Mouse (Mus musculus): ENCODE measurements around the gene Sgk2.
A peak's percentile ranks its signal among the peaks of the same experiment; 100 is the strongest.

The Sgk2 gene

GRCm38 (mm10) chr2:162987218-162987617 is at the start of gene Sgk2:
Sgk2 (plus strand) TSS chr2:162987330.
- DNase-seq = no peak

DNA sequence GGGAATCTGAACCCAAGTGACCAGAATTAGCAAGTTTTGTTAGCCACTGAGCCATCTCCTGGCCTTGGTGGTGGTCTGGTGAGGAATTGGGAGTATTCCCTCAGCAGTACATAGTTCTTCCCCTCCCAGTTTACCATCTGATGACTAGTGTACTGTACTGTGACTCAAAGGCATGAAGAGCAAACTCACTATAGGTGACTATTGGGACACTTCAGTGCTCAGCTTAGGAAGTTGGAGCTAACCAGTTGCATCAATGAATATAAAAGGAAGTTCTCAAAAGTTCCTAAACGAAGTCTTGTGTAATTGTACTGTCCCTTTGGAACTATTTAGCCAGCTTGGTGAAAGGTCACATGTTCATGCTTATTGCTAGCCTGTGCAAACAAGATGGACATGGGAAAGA is 47.6 kb upstream of the Sgk2 start:
- no peak for DNase-seq

DNA sequence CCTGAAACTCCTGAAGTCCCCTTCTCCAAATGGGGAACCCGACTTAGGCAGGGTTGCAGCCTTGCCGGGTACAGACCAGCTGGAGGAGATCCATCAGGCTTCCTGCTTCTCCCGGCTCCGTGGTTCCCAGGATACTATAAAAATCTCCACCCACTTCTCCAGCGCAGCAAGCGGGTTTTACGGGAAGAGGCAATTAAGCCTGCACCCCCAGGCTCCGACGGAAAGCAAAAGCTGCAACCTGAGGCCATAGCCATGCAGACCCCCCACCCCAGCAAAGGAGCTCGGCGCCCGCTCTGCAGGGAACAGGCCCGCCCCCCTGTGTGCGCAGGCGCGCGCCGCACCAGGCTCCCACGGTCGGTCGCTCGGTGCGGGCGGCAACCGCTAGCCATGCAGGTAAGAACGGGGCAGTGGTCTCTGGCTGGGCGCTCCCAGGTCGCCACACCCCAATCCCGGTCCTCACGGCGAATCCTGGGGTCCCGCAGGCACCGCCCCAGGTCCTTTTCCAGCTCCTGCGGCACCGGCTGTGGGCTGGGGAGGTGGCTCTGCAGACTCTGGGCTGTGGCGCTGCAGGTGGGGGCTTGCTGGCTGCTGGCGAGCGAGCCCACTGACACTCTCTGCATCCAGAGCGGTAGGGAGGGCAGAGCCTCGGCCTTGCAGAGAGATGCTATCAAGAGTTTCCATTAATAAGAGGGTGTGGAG is 43.8 kb upstream of the Sgk2 start, which contains the start of gene L3mbtl1:
L3mbtl1 (plus strand) TSS at position 325 of the 699 bp plus-strand sequence.
- DNase-seq = peak; percentile 52

GRCm38 (mm10) chr2:162943931-162944330 is 43.2 kb upstream of the Sgk2 start:
- no peak for DNase-seq

GRCm38 (mm10) chr2:162946964-162947363 is 40.2 kb upstream of the Sgk2 start:
- no peak for DNase-seq

- peak; percentile 23 for DNase-seq
Observed at GRCm38 (mm10) chr2:162947736-162948135, 39.4 kb upstream of the Sgk2 start.

DNA sequence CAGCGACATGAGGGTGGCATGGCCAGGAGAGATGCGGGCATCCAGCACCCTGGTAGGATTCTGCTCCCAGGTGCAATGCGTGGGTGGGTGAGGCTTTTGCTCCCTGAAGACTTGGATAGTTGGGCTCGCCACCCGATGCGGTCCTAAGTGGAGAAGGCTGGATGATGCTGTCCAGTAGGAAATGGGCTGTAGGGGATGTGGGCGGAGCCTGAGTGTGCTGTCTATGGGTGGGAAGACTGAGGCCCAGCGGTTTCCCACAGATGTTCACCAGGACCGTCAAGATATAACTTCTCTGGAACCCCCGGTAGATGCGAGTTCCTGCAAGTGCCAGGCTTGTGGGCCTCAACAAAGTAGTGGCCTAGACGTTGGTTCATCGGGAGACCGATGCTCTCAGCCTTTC is 38.9 kb upstream of the Sgk2 start:
- no peak for DNase-seq

- DNase-seq = no peak
Observed at GRCm38 (mm10) chr2:162950776-162951175, 36.4 kb upstream of the Sgk2 start.

DNA sequence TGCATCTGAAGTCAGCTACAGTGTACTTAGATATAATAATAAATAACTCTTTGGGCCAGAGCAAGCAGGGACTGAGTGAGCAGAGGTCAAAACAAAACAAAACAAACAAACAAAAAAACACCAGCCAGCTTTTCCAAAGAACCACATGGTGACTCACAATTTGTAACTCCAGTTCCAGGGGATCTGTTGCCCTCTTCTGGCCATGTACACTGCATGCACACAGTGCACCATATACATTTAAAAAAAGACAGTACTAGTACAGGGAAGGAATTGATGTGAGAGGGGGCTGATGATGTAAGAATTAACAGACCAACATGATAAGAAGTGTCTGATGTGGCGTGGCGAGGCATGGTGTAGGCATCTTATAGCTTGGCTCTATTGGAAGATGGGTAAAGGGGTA is 30.3 kb upstream of the Sgk2 start:
- no peak for DNase-seq

DNA sequence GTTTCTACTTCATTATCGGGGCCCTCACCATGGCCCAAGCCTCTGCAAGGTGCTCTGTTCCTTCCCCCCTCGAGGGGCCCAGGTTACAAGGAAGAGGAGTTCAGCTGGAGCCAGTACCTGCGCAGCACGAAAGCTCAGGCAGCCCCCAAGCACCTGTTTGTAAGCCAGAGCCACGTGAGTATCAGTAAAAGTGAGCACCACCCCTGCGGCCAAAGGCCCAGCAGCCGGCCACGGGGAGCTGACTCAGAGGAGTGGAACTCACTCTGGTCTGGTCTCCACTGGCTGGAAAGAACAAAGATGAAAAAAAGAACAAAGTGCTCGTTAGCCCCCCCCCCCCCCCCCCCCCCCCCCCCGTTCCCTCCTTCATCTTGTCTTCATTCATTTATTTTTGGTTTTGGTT is 25.8 kb upstream of the Sgk2 start:
- DNase-seq = no peak

- no peak for DNase-seq
Observed at GRCm38 (mm10) chr2:162966734-162967133, 20.4 kb upstream of the Sgk2 start.

GRCm38 (mm10) chr2:162968357-162968756 is 18.8 kb upstream of the Sgk2 start:
- peak; percentile 74 for DNase-seq

GRCm38 (mm10) chr2:162969101-162969500 is 18.0 kb upstream of the Sgk2 start:
- no peak for DNase-seq

DNA sequence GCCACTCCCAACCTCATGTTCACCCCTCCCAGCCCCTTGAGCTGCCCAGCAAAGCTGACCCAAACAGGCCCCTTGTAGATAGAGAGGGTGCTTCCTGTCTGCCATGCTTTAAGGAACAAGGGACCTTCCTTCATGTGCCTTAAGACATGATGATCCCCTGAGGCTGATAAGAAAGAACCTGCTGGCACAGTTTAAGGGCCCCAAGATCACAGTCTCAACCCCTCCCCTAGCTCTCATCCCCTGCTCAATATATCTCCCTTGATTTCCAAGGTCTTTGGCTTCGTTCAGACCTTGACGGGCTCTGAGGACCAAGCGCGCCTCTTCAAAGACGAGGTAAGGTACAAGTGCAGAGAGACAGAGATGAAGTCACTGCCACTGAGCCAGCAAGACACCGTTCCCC is 16.2 kb upstream of the Sgk2 start:
- no peak for DNase-seq

- DNase-seq = peak; percentile 27
Observed at GRCm38 (mm10) chr2:162972752-162973151, 14.4 kb upstream of the Sgk2 start.

DNA sequence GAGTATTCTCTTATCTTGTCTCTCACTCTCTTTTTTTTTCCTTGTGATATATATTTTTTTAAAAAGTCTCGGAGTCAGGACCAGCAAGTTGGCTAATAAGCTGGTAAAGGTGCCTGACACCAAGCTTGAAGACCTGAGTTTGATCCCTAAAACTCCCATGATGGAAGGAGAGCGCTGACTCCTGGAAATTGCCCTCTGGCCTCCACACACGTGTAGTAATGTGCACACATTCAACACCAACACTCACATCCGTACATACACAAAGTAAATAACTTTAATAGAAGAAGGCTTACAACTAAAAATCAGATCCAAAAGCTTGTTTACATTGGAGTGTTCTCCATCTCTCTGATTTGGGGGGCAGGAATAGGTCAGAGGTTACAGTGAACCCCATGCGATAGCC is 13.9 kb upstream of the Sgk2 start:
- no peak for DNase-seq

DNA sequence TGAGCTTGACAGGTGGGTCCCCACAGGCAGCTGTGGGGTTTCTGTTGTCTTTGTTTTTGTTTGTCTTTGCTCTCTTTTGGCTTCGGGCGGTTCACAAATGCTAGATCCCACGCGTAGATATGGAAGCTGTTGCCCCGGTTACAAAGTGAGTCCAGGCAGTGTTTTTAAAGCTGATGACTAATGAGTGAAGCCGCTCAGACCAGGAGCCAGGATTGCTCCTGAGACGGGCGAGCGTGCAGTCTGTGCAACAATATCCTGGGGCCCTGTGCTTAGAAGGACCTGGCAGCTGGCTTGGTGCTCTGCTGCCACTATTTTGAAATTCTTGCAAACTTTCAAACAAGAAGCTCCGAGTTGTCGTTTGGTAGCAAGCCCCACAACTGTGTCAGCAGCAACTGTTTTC is 13.5 kb upstream of the Sgk2 start:
- peak; percentile 54 for DNase-seq

DNA sequence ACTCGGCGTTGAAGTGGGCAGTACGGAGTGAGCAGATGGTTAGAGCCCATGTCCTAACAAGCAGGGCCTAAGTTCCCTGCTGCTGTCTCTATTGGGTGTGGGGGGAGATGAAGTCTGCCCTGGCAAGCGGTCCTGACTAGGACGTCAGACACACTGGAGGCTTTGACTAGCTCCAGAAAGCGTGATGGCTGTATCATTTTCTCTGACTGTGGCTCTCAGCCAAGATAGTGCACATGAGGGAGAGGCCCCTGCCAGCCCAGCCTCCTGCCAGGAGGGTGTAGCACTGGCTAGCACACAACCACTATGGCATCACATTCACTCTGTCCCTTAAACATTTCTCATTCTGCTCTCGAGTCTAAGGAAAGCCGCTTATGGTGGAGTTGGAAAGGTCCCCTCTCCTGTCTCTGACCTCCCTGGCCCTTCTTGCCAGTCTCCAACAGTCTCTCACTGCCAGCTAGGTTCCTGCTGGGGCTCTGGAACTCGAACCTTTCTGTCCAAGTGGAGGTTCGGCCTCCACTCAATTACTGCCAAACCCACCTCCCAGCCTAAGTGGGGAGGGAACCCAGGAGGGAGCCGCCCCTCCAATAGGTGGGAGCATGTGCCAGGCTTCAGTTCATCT is 11.9 kb upstream of the Sgk2 start:
- no peak for DNase-seq

- DNase-seq = no peak
Observed at GRCm38 (mm10) chr2:162976001-162976400, 11.1 kb upstream of the Sgk2 start.

GRCm38 (mm10) chr2:162984381-162984780 is 2.7 kb upstream of the Sgk2 start:
- no peak for DNase-seq

DNA sequence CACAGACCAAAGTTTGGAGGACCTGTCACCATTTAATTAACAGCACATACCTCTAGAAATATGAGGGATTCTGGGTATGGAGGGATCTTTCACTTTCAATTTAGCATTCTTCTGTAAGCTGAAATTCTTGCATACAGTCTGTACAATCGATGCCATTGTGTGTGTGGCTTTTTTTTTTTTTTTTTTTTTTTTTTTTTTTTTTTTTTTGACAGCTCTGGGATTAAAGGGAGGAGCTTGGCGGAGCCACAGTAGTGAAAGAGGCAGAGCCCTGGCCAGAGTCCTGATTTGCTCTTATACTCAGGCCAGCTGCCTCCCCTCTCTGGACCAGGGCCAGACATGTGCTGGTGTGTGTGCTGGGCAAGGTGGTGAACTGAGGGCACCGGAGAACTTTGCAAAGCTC is 1.2 kb upstream of the Sgk2 start:
- no peak for DNase-seq

GRCm38 (mm10) chr2:162986764-162987163 is 366 bp upstream of the Sgk2 start:
- DNase-seq = no peak

- no peak for DNase-seq
Observed at GRCm38 (mm10) chr2:162988235-162988634, 1.1 kb downstream of the Sgk2 start.

DNA sequence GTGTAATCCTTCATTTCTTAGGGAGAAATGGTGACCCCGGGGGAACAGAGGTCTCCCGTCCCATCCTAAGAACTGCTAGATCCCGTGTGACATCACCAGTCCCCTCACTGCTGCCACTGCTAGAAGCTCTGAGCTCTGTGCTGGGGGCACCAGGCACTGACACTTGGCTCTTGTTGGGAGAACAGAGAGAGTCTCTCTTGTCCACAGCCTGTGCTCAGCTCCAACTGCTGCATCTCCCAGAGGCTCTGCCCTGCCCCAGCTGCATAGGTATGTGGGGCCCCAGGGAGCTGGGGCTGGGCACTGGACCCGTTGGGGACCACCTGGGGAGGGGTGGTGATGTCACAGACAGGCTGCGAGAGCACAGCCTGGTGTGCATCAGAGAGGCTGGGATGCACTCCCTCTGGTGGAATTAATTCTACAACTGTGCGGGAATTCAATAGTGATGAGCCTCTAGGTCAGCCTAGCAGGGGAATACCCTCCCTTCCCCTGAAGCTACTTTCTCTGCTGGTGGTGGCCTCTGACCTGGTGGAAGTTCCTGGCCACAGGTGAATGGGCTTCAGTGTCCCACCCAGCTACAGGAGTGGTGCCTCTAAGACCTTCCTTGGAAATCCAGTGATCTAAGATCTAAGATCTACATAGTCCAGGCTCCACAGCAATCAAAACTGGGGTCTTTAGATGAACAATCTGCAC is 4.4 kb downstream of the Sgk2 start:
- no peak for DNase-seq

Data from embryo, embryonic 11 days (tissue).